Mouse (Mus musculus) kidney, adult 2 months (tissue): Measurements from ENCODE around the gene AC192777.2.
"Not testable (repeated sequence)": the region's sequence is repeated elsewhere in the genome, so short reads cannot be mapped to it uniquely, and the experiment has no call there.

ENCODE experiments used
- CTCF ChIP-seq: fragments of 200-500 bp; conservative IDR thresholded peaks from 2 replicates; pipeline ENCODE4 v1.5.1; 2011; ENCODE audit warnings: low read depth, mild to moderate bottlenecking, control low read depth, low read length, moderate library complexity, mixed read lengths; ENCODE audit not compliant: insufficient read depth, insufficient read length
- POLR2A ChIP-seq: fragments of 200-500 bp; IDR thresholded peaks from one replicate; pipeline ENCODE4 v1.6.1; 2011; ENCODE audit warnings: low read depth, low read length, control low read depth

DNA sequence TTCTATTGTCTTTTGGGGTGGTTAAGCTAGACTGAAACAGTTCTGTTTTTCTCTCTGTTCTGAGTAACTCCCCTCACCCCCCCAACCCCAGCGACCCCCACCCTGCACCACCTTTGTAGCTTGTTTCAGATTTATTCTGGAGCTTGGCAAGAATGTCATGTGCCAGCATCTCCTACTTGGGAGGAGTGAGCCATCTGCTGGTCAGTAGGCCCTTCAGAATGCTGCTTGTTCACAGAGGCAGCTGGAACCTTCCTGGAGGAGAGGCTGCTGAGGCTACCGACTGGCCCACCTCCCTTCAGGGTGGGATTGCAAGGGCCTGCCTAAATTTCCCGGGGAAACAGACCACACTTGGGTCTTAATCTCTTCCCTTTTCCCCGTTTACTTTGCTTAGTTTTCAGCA is 21.6 kb downstream of the AC192777.2 start:
- not testable (repeated sequence) for TF ChIP-seq CTCF, POLR2A
